Mouse (Mus musculus) erythroblast, embryonic 14.5 days (primary cell): ENCODE results near the gene Mmab. TPM values are rescaled to one million over a fixed set of nuclear protein-coding genes. Genes with fewer than 3 reads are reported as not detected.

ENCODE experiments used
- H3K27me3 ChIP-seq: 2 replicates; pipeline ENCODE4 v1.6.1; 2012; ENCODE audit warnings: inconsistent platforms; ENCODE audit not compliant: control insufficient read depth
- H3K36me3 ChIP-seq: 2 replicates; pipeline ENCODE4 v1.6.1; 2012; ENCODE audit warnings: mild to moderate bottlenecking, inconsistent platforms; ENCODE audit not compliant: control insufficient read depth
- H3K4me1 ChIP-seq: 2 replicates; pipeline ENCODE4 v1.6.1; 2012; ENCODE audit warnings: inconsistent platforms; ENCODE audit not compliant: control insufficient read depth
- H3K4me3 ChIP-seq: replicated peaks from 2 replicates; pipeline ENCODE3; 2012; ENCODE audit warnings: moderate library complexity, mild to moderate bottlenecking, inconsistent platforms
- H3K9me3 ChIP-seq: 2 replicates; pipeline ENCODE4 v1.6.1; 2012; ENCODE audit warnings: low read length, inconsistent platforms, mixed read lengths; ENCODE audit not compliant: control insufficient read depth
- GATA1 ChIP-seq: IDR thresholded peaks from 2 replicates; pipeline ENCODE4 v1.6.1; 2012; ENCODE audit warnings: low read length, inconsistent platforms, mixed read lengths
- TAL1 ChIP-seq: IDR thresholded peaks from 3 replicates; pipeline ENCODE4 v1.6.1; 2012; ENCODE audit warnings: low read length, inconsistent platforms, mixed read lengths
- polyA plus RNA-seq: library from polyadenylated mRNA; stranded (reverse); fragments of >175 nt; gene quantifications from 2 replicates; pipeline ENCODE4 v1.2.3, GENCODE M21; 2012

Mmab gene
- polyA plus RNA-seq, result 0.30 and 0.35 TPM in 2 replicates

GRCm38 (mm10) chr5:114443566-114444367 is at the start of gene Mmab, which contains the start of gene Mvk:
Gene Mmab, minus strand, starts transcription at chr5:114444060.
Gene Mvk, plus strand, starts transcription at chr5:114444269.
- TF ChIP-seq GATA1 (peak; percentile 85), TAL1 (no peak)
- Histone ChIP-seq H3K4me3 (peak within 1 kb of the TSS; percentile 71), H3K4me1 (peaks cover 26% of the 10 kb centered on the region), H3K9me3 (no peaks in the 10 kb centered on the region), H3K36me3 (peaks cover 11% of the 10 kb centered on the region), H3K27me3 (no peaks in the 10 kb centered on the region)

GRCm38 (mm10) chr5:114490241-114490640 is 46.4 kb upstream of the Mmab start:
- no peaks in the 10 kb centered on the region for H3K4me1 ChIP-seq
- no peak overlapping the region for H3K4me3 ChIP-seq
- peaks cover 4% of the 10 kb centered on the region for H3K9me3 ChIP-seq
- no peaks in the 10 kb centered on the region for H3K27me3 ChIP-seq
- H3K36me3 ChIP-seq, result no peaks in the 10 kb centered on the region
- no peak for TF ChIP-seq GATA1
- no peak for TF ChIP-seq TAL1

- H3K27me3 ChIP-seq, result no peaks in the 10 kb centered on the region
- no peaks in the 10 kb centered on the region for H3K36me3 ChIP-seq
- H3K4me3 ChIP-seq, result no peak overlapping the region
- H3K9me3 ChIP-seq, result peaks cover 4% of the 10 kb centered on the region
- TF ChIP-seq TAL1 (no peak), GATA1 (no peak)
- H3K4me1 ChIP-seq, result no peaks in the 10 kb centered on the region
Observed at GRCm38 (mm10) chr5:114489570-114489969, 45.7 kb upstream of the Mmab start.

GRCm38 (mm10) chr5:114485685-114486084 is 41.8 kb upstream of the Mmab start:
- Histone ChIP-seq H3K9me3 (no peaks in the 10 kb centered on the region), H3K27me3 (no peaks in the 10 kb centered on the region), H3K36me3 (no peaks in the 10 kb centered on the region), H3K4me3 (no peak overlapping the region), H3K4me1 (no peaks in the 10 kb centered on the region)
- TF ChIP-seq GATA1 (no peak), TAL1 (no peak)

GRCm38 (mm10) chr5:114482587-114483011 is 38.7 kb upstream of the Mmab start:
- Histone ChIP-seq H3K4me1 (no peaks in the 10 kb centered on the region), H3K27me3 (no peaks in the 10 kb centered on the region), H3K36me3 (no peaks in the 10 kb centered on the region), H3K4me3 (no peak overlapping the region), H3K9me3 (no peaks in the 10 kb centered on the region)
- no peak for TF ChIP-seq GATA1
- TF ChIP-seq TAL1, result no peak

- Histone ChIP-seq H3K27me3 (no peaks in the 10 kb centered on the region), H3K9me3 (no peaks in the 10 kb centered on the region), H3K4me3 (no peak overlapping the region), H3K4me1 (no peaks in the 10 kb centered on the region), H3K36me3 (no peaks in the 10 kb centered on the region)
- TF ChIP-seq TAL1 (no peak), GATA1 (no peak)
Observed at GRCm38 (mm10) chr5:114478267-114478666, 34.4 kb upstream of the Mmab start.

- no peaks in the 10 kb centered on the region for H3K27me3 ChIP-seq
Observed at GRCm38 (mm10) chr5:114474741-114475491, 31.1 kb upstream of the Mmab start.

GRCm38 (mm10) chr5:114470359-114470758 is 26.5 kb upstream of the Mmab start:
- H3K4me3 ChIP-seq, result no peak overlapping the region
- TF ChIP-seq TAL1 (no peak), GATA1 (no peak)
- H3K9me3 ChIP-seq, result no peaks in the 10 kb centered on the region
- H3K27me3 ChIP-seq, result no peaks in the 10 kb centered on the region
- H3K4me1 ChIP-seq, result peaks cover 2% of the 10 kb centered on the region; the same call in 1 of the 2 replicates
- H3K36me3 ChIP-seq, result no peaks in the 10 kb centered on the region

More at GRCm38 (mm10) chr5:114474741-114475491, 31.1 kb upstream of the Mmab start:
- Histone ChIP-seq H3K4me3 (no peak overlapping the region), H3K9me3 (no peaks in the 10 kb centered on the region), H3K4me1 (no peaks in the 10 kb centered on the region), H3K36me3 (no peaks in the 10 kb centered on the region)
- no peak for TF ChIP-seq TAL1
- TF ChIP-seq GATA1, result no peak

- TF ChIP-seq TAL1 (no peak), GATA1 (no peak)
- H3K36me3 ChIP-seq, result no peaks in the 10 kb centered on the region
- H3K4me1 ChIP-seq, result peaks cover 2% of the 10 kb centered on the region; the same call in 1 of the 2 replicates
- H3K27me3 ChIP-seq, result no peaks in the 10 kb centered on the region
- H3K9me3 ChIP-seq, result no peaks in the 10 kb centered on the region
- no peak overlapping the region for H3K4me3 ChIP-seq
Observed at GRCm38 (mm10) chr5:114468007-114468406, 24.1 kb upstream of the Mmab start.
